8 mouse cellular contexts compared by ENCODE assay signal in the genomic region with DNA sequence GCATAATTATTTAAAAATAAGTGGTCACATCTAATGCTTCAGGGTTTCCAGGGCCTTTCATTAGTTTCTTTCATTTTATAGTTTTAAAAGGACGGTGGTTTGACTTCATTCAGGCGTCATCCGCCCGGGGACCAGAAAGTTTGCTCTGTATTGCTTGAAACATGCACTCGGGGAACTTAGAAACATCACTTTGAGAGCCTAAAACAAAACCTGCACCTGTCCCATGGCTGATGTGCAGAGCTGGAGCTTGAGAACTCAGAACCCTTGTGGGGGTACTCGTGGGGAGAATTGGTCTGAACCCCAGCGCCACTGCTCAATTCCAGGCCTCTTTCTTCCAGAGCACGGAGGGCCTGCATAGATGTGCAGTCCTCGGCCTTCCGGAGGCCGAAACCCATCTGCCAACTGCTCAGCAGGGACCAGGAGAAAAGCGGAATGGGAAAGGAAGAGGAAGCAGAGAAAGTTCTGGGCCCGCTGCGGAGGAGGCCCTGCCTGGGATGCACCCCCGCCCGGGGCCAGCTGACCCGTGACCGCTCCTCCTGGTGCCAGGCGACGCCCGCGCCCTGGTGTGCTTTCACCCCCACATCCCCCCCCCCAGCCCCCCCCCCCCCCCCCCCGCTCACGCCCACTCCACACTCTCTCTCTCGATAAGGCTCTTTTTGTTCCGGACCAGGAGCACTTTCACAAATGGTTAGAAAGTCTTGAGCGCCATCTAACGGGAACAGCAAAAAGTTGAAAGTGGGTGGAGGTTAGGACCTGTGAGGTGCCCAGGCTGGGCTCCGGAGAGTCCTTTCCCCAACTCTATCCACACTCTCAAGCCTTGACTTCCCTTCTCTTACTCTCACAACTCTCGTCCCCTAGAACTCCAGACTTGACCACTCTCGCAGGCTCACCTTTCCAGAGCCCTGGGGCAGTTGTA. TPM values are rescaled to one million over a fixed set of nuclear protein-coding genes. Genes with fewer than 3 reads are reported as not detected.
DNase-seq lines count a peak whose midpoint lies in the region; ATAC-seq and TF ChIP-seq lines count a peak whose summit lies in the region.

No protein-coding gene starts in this region.

- WGBS in lung, adult 2 months, result 2% methylated on average over 30 of the region's 31 CpGs
- 3% methylated on average over 28 of the region's 31 CpGs for WGBS in cerebellum, adult 2 months
- 3% methylated on average over 17 of the region's 31 CpGs for WGBS in liver, embryonic 12.5 days (ENCODE audit: insufficient replicate concordance)
- under 1% methylated on average over 29 of the region's 31 CpGs for WGBS in neural tube, embryonic 13.5 days

- H3K9ac ChIP-seq in liver, embryonic 12.5 days, result no peak overlapping the region
- peak overlapping the region; percentile 79 for H3K9ac ChIP-seq in neural tube, embryonic 13.5 days

- peaks cover 5% of the 10 kb centered on the region; the same call in 1 of the 2 replicates for H3K4me1 ChIP-seq in lung, adult 2 months (ENCODE audit: control insufficient read depth, insufficient read depth, low read length)
- no peaks in the 10 kb centered on the region; the same call in 1 of the 2 replicates for H3K4me1 ChIP-seq in cerebellum, adult 2 months (ENCODE audit: control insufficient read depth, insufficient read depth, low read length)
- no peaks in the 10 kb centered on the region for H3K4me1 ChIP-seq in liver, embryonic 12.5 days
- H3K4me1 ChIP-seq in neural tube, embryonic 13.5 days (replicated peaks), result peaks cover 54% of the 10 kb centered on the region

- no peak; the same call in 1 of the 2 replicates for TF ChIP-seq CTCF in lung, adult 2 months (IDR thresholded peaks at IDR 0.05; ENCODE audit: insufficient read depth, low read length)
- TF ChIP-seq CTCF in cerebellum, adult 2 months (IDR thresholded peaks at IDR 0.05; ENCODE audit: borderline replicate concordance, insufficient read depth, low read depth, low read length), result peak; percentile 60; the same call in 1 of the 2 replicates

- no peaks in the 10 kb centered on the region for H3K36me3 ChIP-seq in liver, embryonic 12.5 days
- H3K36me3 ChIP-seq in neural tube, embryonic 13.5 days, result no peaks in the 10 kb centered on the region

- peak; percentile 36 to 44 for DNase-seq in lung, adult 18-20 months
- no peak for DNase-seq in lung, adult 2 months
- peak; percentile 43 to 60 for DNase-seq in cerebellum, adult 2 months
- peak; percentile 76 for DNase-seq in forelimb bud, embryonic 11.5 days (ENCODE audit: low read depth, low spot score)
- peak; percentile 77 for DNase-seq in kidney, adult 18-20 months

- no peak for ATAC-seq in liver, embryonic 12.5 days
- ATAC-seq in neural tube, embryonic 13.5 days (ENCODE audit: low read depth), result peak; percentile 57
- no peak for ATAC-seq in erythroid progenitor cell, adult 5-6 weeks (replicated peaks; ENCODE audit: low FRiP score, poor library complexity, severe bottlenecking)

- TF ChIP-seq POLR2A in lung, adult 2 months (IDR thresholded peaks at IDR 0.05; ENCODE audit: borderline replicate concordance, extremely low read depth, low read depth, low read length), result no peak
- no peak for TF ChIP-seq POLR2A in cerebellum, adult 2 months (IDR thresholded peaks at IDR 0.05; ENCODE audit: borderline replicate concordance, insufficient read depth, low read length)

- H3K4me2 ChIP-seq in liver, embryonic 12.5 days, result peak overlapping the region; percentile 59
- peak overlapping the region; percentile 80 for H3K4me2 ChIP-seq in neural tube, embryonic 13.5 days

- no peak overlapping the region for H3K4me3 ChIP-seq in lung, adult 2 months (replicated peaks; ENCODE audit: extremely low read depth, low read depth, low read length)
- peak overlapping the region; percentile 64 for H3K4me3 ChIP-seq in cerebellum, adult 2 months (replicated peaks; ENCODE audit: insufficient read depth, low read depth, low read length)
- peak overlapping the region; percentile 40 for H3K4me3 ChIP-seq in liver, embryonic 12.5 days
- H3K4me3 ChIP-seq in neural tube, embryonic 13.5 days, result peak overlapping the region; percentile 52

- peaks cover 3% of the 10 kb centered on the region; the same call in 1 of the 2 replicates for H3K27me3 ChIP-seq in cerebellum, adult 2 months (ENCODE audit: control insufficient read depth, insufficient read depth, low read length)
- H3K27me3 ChIP-seq in liver, embryonic 12.5 days (replicated peaks), result peaks cover 87% of the 10 kb centered on the region
- H3K27me3 ChIP-seq in neural tube, embryonic 13.5 days, result peaks cover 28% of the 10 kb centered on the region

- H3K27ac ChIP-seq in cerebellum, adult 2 months (ENCODE audit: insufficient read depth, low read length), result peak overlapping the region; percentile 2; the same call in 1 of the 2 replicates
- H3K27ac ChIP-seq in liver, embryonic 12.5 days, result no peak overlapping the region
- H3K27ac ChIP-seq in neural tube, embryonic 13.5 days (replicated peaks), result peak overlapping the region; percentile 73

- H3K9me3 ChIP-seq in liver, embryonic 12.5 days (replicated peaks), result no peaks in the 10 kb centered on the region
- H3K9me3 ChIP-seq in neural tube, embryonic 13.5 days, result no peaks in the 10 kb centered on the region

RNA-seq across cellular contexts. Expression of a gene that starts 18.7 kb away (rescaled TPM):
- 0.06 and 0.07 TPM in 2 replicates for polyA plus RNA-seq in lung, adult 2 months (2012; rRNA removed)
- 14.1 and 15.9 TPM in 2 replicates for polyA plus RNA-seq in cerebellum, adult 2 months (2012; rRNA removed)
- polyA plus RNA-seq in liver, embryonic 12.5 days (2016; fragmentation: Nextera tagmentation; extraction: Ambion mirVana), result 0.02 TPM in 2 replicates
- polyA plus RNA-seq in neural tube, embryonic 13.5 days (2015; fragmentation: Nextera tagmentation; extraction: Ambion mirVana), result 10.5 and 12.2 TPM in 2 replicates
- total RNA-seq in erythroid progenitor cell, adult 5-6 weeks (2015; ENCODE audit: low replicate concordance), result not detected in 2 replicates
- total RNA-seq in erythroid progenitor cell, adult 5-6 weeks (2017; ENCODE audit: low replicate concordance), result not detected in 2 replicates

Comparison
In these comparisons a context has a peak if more than half of its experiments do, and no peak if none do; other contexts are left out.
1. RNA of a gene that starts 18.7 kb away (polyA plus RNA-seq): 14.1 to 15.9 TPM in cerebellum, adult 2 months and 10.5 to 12.2 TPM in neural tube, embryonic 13.5 days; 0.06 to 0.07 TPM in lung, adult 2 months and 0.02 TPM in liver, embryonic 12.5 days; every median in the first group is over 10 times any median in the second.